Mouse (Mus musculus) lung, postnatal 0 days (tissue): ENCODE results near the gene Smad5.

Experiments
- CTCF ChIP-seq: IDR thresholded peaks from 2 replicates; pipeline ENCODE4 v1.5.1; 2016; ENCODE audit warnings: antibody characterized with exemption, mild to moderate bottlenecking
- EP300 ChIP-seq: IDR thresholded peaks from 2 replicates; pipeline ENCODE4 v1.6.1; 2016; ENCODE audit warnings: antibody characterized with exemption, mild to moderate bottlenecking, control low read depth

GRCm38 (mm10) chr13:56751774-56752173, 49.0 kb downstream of the Smad5 start:
- TF ChIP-seq CTCF: no peak
- no peak for TF ChIP-seq EP300
